Mouse (Mus musculus) frontal cortex, postnatal 36 days (tissue): ENCODE data around the gene Atrx.

ENCODE experiments used
- DNase-seq, 2 experiments: peaks; one replicate each; pipeline ENCODE4 v3.0.0; 2022; ENCODE audit warnings: low spot score in 2 of 2

The Atrx gene

DNA sequence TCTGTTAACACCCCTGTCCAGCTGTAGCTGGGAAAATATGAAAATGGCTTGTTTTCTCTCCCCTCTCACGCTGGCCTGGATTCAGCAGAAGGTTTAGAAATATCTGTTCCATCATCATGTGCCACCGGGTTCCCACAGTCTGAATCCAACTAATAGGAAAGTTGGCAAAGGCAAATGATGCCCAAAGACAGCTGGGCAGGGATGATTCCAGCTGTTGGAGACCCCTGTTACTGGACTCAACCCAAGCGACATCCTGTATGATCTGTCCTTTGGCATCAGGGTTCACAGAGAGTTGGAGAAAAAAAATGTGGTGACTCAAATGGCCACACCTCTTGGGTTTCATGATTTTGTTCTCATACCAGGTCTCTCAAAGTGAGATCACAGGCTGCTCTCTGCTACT, 161.3 kb downstream of the Atrx start:
- DNase-seq, result no peak

DNA sequence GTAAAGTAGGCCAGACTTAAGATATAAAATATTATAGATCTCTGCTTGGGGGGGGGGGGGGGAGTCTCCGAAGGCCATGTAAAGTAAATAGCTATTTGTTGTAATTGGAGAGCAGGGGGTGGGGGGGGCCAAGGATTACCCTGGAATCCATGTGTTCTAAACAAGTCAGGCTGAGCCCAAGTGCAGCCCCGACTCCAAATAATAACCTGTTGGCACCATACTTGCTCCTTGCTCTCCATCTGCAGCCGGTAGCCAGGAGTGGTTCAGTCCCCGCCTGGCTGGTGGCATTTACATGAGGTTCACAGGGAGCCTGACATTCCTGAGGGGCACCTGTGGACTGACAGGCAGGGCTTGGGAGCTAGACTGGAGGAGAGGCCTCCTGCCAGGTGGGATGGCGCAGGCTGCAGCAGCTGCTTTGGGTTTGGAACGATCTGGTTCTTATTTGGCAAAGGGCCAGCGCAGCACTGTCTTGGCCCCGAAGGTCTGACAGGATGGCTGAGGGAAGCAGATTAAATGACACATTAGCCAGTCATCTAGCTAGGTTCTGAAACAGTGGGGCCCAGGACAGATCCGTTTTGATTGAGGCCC, 161.9 kb downstream of the Atrx start:
- no peak for DNase-seq

DNA sequence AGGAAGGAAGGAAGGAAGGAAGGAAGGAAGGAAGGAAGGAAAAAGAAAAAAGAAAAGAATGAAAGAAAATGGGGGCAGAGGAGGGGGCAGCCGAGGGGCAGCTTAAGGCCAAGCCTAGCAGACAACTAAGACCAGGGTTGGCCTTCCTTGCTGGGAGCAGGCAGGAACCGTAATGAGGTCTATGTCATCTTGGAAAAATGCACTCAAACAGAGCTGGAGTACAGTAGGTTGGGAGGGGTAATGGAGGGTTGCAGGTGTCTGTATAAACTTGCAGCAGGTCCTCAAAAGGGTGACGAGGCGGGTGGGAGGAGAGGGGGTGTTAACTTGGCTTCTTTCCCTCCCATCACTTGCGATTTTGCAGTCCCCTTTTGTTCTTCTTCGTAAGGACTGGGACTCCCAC, 163.2 kb downstream of the Atrx start:
- no peak for DNase-seq

DNA sequence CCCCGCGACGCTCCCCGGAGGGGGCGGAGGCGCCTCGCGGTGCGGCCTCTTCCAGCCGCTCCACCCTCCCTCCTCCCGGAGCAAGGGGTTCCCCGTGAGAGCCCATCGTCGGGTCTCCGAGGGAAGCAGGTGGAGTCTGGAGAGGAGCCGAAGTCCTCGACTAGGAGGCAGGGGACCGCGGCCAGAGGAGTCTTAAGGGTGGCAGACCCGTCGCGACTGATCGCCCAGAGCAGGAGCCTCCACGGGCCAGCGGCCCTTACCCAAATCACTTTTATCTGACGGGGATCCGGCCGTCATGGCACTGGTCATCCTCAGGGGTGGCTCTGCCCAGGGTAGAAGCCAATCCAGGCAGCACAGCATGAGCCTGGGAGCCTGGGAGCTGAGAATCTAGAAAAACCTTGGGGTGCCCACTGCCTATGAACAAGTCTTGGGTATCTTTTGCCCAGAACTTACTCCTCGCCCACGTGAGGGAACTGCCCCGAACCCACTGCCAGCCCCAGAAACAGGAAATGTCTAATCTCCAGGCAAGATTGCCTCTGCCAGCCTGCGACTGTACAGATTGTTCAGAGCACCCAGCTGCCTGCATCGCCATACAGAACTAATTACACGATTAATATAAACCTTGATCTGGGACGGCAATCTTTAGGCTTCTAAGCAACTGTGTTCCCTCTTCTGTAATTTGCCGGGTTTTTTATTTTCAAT, 164.0 kb downstream of the Atrx start:
- no peak for DNase-seq

GRCm38 (mm10) chrX:105764162-105765004, 164.8 kb downstream of the Atrx start, which contains the start of gene Fgf16:
Gene Fgf16 (plus strand): TSS chrX:105764279.
- DNase-seq, result no peak

- DNase-seq, result no peak
Measured at GRCm38 (mm10) chrX:105763612-105764011, 165.6 kb downstream of the Atrx start.

DNA sequence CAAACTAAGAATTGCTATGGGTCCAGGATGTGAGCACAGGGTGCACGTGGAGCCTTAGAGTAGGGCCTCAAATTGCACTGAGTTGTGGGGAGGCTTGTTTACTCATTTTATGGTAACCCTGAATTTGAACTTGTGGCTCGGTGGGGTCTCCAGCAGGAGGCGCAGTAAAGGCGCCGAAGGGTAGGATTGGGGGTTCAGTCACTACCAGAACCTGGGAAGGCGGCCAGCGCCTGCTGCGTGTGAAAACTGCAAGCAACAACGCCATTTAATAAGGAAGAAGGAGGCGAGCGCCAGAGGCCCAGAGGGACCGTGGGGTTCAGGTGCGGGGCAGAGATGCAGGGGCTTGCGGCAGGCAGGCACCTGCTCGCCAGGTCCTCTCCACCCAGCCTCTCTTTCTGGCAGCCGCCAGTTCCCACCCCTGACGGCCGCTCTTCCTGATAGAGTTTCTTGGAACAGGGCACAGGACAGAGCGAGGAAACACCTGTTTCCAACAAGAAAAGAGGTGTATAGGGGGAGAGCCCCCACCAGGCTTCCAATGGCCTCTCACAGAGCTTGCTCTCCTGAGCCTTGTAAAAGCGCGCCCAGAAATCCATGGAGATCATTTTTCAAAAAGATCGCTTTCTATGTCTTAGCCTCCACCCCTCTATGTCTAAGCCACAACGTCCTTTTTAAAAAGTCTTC, 166.2 kb downstream of the Atrx start:
- DNase-seq, result no peak
